Mouse (Mus musculus) lung, embryonic 14.5 days (tissue): Measurements from ENCODE around the gene Numa1. TPM values are rescaled to one million over a fixed set of nuclear protein-coding genes. Genes with fewer than 3 reads are reported as not detected.
A peak's percentile ranks its signal among the peaks of the same experiment; 100 is the strongest.

Experiments used
- ATAC-seq: fragments of 200-750 bp; cut with Nextera tagmentation; 2 replicates; pipeline ENCODE4 v1.8.0; 2017; ENCODE audit warnings: mild to moderate bottlenecking, moderate TSS enrichment, moderate library complexity; ENCODE audit not compliant: insufficient read depth
- DNase-seq: peaks from one replicate; pipeline ENCODE4 v3.0.0-alpha.2; 2015
- H3K27ac ChIP-seq: fragments of 300-500 bp; sonication (generic); 2 replicates; pipeline ENCODE4 v1.5.1; 2014; ENCODE audit warnings: low read depth, mild to moderate bottlenecking, moderate library complexity
- H3K27me3 ChIP-seq: fragments of 300-500 bp; sonication (generic); 2 replicates; pipeline ENCODE4 v1.6.1; 2014; ENCODE audit warnings: low read length, control low read depth; ENCODE audit not compliant: insufficient read depth
- H3K36me3 ChIP-seq: fragments of 300-500 bp; sonication (generic); 2 replicates; pipeline ENCODE4 v1.6.1; 2014; ENCODE audit warnings: control low read depth; ENCODE audit not compliant: insufficient read depth
- H3K4me1 ChIP-seq: fragments of 300-500 bp; sonication (generic); 2 replicates; pipeline ENCODE4 v1.6.1; 2014; ENCODE audit warnings: antibody characterized with exemption, control low read depth; ENCODE audit not compliant: insufficient read depth
- H3K4me2 ChIP-seq: fragments of 300-500 bp; sonication (generic); 2 replicates; pipeline ENCODE4 v1.6.1; 2014; ENCODE audit warnings: mild to moderate bottlenecking
- H3K4me3 ChIP-seq: fragments of 300-500 bp; sonication (generic); 2 replicates; pipeline ENCODE4 v1.5.1; 2014; ENCODE audit warnings: low read depth, low read length
- H3K9ac ChIP-seq: fragments of 300-500 bp; sonication (generic); 2 replicates; pipeline ENCODE4 v1.6.1; 2014
- H3K9me3 ChIP-seq: fragments of 300-500 bp; sonication (generic); 2 replicates; pipeline ENCODE4 v1.6.1; 2016; ENCODE audit warnings: low read depth, low read length, control low read depth
- CTCF ChIP-seq: IDR thresholded peaks from 2 replicates; pipeline ENCODE4 v1.5.1; 2016; ENCODE audit warnings: antibody characterized with exemption, low read depth
- WGBS: fragments of 180-500 bp; shearing (Covaris S2); extraction: QIAGEN DNeasy Blood & Tissue Kit; methylation state at CpG from one replicate; pipeline ENCODE4 v1.1.7; 2014; 5-methylcytosine and 5-hydroxymethylcytosine counted together
- polyA plus RNA-seq: library from polyadenylated mRNA; unstranded; fragments of >200 nt; fragmentation: Nextera tagmentation; extraction: Ambion mirVana; gene quantifications from 2 replicates; pipeline ENCODE4 v1.2.1, GENCODE M21; 2014

Numa1 gene
- 109 TPM in 2 replicates for polyA plus RNA-seq

DNA sequence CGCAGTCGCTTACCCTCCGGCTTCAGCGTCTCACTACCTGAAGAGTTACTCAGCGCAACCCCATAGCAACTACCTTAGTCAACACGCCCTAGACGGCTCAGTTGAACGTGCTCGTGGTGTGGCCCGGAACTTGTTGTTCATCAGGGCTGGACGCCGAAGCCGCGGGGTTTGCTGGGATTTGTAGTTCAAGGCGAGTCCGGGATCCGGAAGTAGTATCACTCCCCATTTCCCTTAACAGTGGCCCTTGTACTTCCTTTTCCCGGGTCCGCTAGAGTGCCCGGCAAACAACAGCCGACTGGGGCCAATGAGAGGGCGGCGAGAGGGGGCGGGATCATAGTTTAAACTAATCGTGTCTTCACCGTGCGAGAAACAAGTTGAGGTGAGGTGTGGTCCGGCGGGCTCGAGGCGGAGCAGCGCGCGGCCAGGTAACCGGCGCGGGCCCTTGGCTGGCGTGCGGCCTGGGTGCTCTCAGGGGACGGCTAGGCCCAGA, at the start of gene Numa1, which contains the start of gene Lrrc51:
TSS of gene Numa1 (plus strand) at position 361 of the 490 bp plus-strand sequence.
TSS of gene Lrrc51 (minus strand) at position 145 of the 490 bp plus-strand sequence.
- TF ChIP-seq CTCF: no peak
- under 1% methylated on average over 40 of the region's 40 CpGs for WGBS
- Histone ChIP-seq H3K27ac (peak within 1 kb of the TSS; percentile 87), H3K4me1 (no peaks in the 10 kb centered on the region), H3K4me3 (peak within 1 kb of the TSS; percentile 87), H3K9ac (peak within 1 kb of the TSS; percentile 85), H3K4me2 (peak within 1 kb of the TSS; percentile 80), H3K36me3 (no peaks in the 10 kb centered on the region), H3K27me3 (no peaks in the 10 kb centered on the region), H3K9me3 (no peaks in the 10 kb centered on the region)
- ATAC-seq: peak; percentile 99
- peak; percentile 99 for DNase-seq

DNA sequence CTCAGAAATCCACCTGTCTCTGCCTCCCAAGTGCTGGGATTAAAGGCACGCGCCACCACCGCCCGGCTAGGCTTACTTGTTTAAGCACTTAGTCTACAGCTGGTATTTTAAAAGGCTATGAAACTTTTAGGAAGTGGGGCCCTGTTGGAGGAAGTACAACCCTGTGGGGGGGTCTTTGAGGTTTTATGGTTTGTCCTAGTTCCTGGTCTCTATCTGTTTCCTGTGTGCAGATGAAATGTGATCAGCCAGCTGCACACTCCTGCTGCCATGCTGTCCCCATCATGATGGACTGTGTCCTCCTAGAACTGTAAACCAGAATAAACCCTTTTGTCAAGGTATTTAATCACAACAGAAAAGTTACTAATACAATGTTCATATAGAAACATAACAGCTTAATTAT, 49.8 kb upstream of the Numa1 start:
- Histone ChIP-seq H3K9me3 (no peaks in the 10 kb centered on the region), H3K27me3 (no peaks in the 10 kb centered on the region), H3K36me3 (no peaks in the 10 kb centered on the region), H3K4me1 (no peaks in the 10 kb centered on the region), H3K27ac (no peak overlapping the region), H3K4me2 (no peak overlapping the region), H3K4me3 (no peak overlapping the region), H3K9ac (no peak overlapping the region)
- no peak for DNase-seq
- no peak for TF ChIP-seq CTCF
- no peak for ATAC-seq
- 95% methylated on average over 4 of the region's 4 CpGs for WGBS

DNA sequence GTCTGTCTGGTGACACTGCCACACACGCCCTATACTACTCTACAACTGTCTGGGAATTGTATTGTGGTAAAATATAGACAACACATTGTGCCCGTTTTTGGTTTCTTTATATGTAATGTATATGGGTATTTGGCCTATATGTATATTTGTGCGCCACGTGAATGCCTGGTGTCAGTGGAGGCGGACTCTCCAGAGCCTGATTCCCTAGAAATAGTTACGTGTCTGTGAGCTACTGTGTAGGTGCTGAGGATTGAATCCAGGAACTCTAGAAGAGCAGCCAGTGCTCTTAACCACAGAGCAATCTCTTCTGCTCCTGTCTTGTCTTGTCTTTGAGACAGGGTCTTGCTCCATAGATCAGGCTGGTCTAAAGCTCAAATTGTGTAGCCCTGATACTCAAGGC, 47.6 kb upstream of the Numa1 start:
- no peak overlapping the region for H3K4me2 ChIP-seq
- H3K9ac ChIP-seq: no peak overlapping the region
- DNase-seq (no peak), ATAC-seq (no peak)
- no peaks in the 10 kb centered on the region for H3K4me1 ChIP-seq
- no peaks in the 10 kb centered on the region for H3K9me3 ChIP-seq
- no peaks in the 10 kb centered on the region for H3K36me3 ChIP-seq
- no peak for TF ChIP-seq CTCF
- WGBS: 80% methylated on average over 6 of the region's 6 CpGs
- no peak overlapping the region for H3K27ac ChIP-seq
- H3K4me3 ChIP-seq: no peak overlapping the region
- no peaks in the 10 kb centered on the region for H3K27me3 ChIP-seq

GRCm38 (mm10) chr7:101888460-101888859, 45.5 kb upstream of the Numa1 start:
- no peak for ATAC-seq

DNA sequence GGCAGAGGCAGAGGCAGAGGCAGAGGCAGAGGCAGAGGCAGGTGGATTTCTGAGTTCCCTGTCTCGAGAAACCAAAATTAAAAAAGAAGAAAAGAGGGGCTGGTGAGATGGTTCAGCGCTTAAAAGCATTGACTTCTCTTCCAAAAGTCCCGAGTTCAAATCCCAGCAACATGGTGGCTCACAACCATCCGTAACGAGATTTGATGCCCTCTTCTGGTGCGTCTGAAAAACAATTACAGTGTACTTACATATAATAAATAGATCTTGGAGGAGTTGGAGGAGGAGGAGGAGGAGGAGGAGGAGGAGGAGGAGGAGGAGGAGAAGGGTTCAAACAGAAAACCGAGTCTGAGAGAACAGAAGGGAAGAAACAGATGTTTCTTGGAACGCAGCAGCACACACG, 38.2 kb upstream of the Numa1 start:
- peak overlapping the region; percentile 66 for H3K4me2 ChIP-seq
- peaks cover 6% of the 10 kb centered on the region; the same call in 1 of the 2 replicates for H3K36me3 ChIP-seq
- no peak for TF ChIP-seq CTCF
- DNase-seq (peak; percentile 28), ATAC-seq (no peak)
- H3K9me3 ChIP-seq: no peaks in the 10 kb centered on the region
- H3K4me1 ChIP-seq: no peaks in the 10 kb centered on the region; the same call in 1 of the 2 replicates
- no peak overlapping the region for H3K27ac ChIP-seq
- H3K9ac ChIP-seq: peak overlapping the region; percentile 33; the same call in 1 of the 2 replicates
- H3K4me3 ChIP-seq: peak overlapping the region; percentile 56
- WGBS: 30% methylated on average over 9 of the region's 9 CpGs
- H3K27me3 ChIP-seq: no peaks in the 10 kb centered on the region

More at GRCm38 (mm10) chr7:101888460-101888859, 45.5 kb upstream of the Numa1 start:
- no peak for DNase-seq
- Histone ChIP-seq H3K4me2 (no peak overlapping the region), H3K4me3 (no peak overlapping the region), H3K9me3 (no peaks in the 10 kb centered on the region), H3K4me1 (no peaks in the 10 kb centered on the region), H3K9ac (no peak overlapping the region), H3K27me3 (no peaks in the 10 kb centered on the region), H3K36me3 (no peaks in the 10 kb centered on the region), H3K27ac (no peak overlapping the region)
- 73% methylated on average over 4 of the region's 4 CpGs for WGBS
- no peak for TF ChIP-seq CTCF

GRCm38 (mm10) chr7:101896104-101897066, 37.5 kb upstream of the Numa1 start:
- TF ChIP-seq CTCF: no peak
- under 1% methylated on average over 57 of the region's 57 CpGs for WGBS
- DNase-seq: peak; percentile 99

More at GRCm38 (mm10) chr7:101896104-101897066, 37.5 kb upstream of the Numa1 start:
- Histone ChIP-seq H3K27me3 (no peaks in the 10 kb centered on the region), H3K27ac (peak overlapping the region; percentile 94), H3K9ac (peak overlapping the region; percentile 65), H3K4me3 (peak overlapping the region; percentile 56), H3K4me2 (peak overlapping the region; percentile 66), H3K9me3 (no peaks in the 10 kb centered on the region), H3K36me3 (peaks cover 6% of the 10 kb centered on the region; the same call in 1 of the 2 replicates), H3K4me1 (no peaks in the 10 kb centered on the region; the same call in 1 of the 2 replicates)
- ATAC-seq: peak; percentile 98
